Mouse (Mus musculus) embryonic fibroblast, embryonic 13.5 days (primary cell): ENCODE measurements around the gene Borcs6. TPM values are rescaled to one million over a fixed set of nuclear protein-coding genes. Genes with fewer than 3 reads are reported as not detected.
A peak's percentile ranks its signal among the peaks of the same experiment; 100 is the strongest.

Experiments
- H3K27ac ChIP-seq: 2 replicates; pipeline ENCODE4 v1.5.1; 2012; ENCODE audit warnings: low read length, control low read depth, inconsistent platforms; ENCODE audit not compliant: insufficient read depth
- H3K4me1 ChIP-seq: 2 replicates; pipeline ENCODE4 v1.6.1; 2011; ENCODE audit warnings: low read length; ENCODE audit not compliant: control insufficient read depth, insufficient read depth
- H3K4me3 ChIP-seq: 2 replicates; pipeline ENCODE4 v1.5.1; 2011; ENCODE audit warnings: mild to moderate bottlenecking, control low read depth, low read length; ENCODE audit not compliant: insufficient read depth
- CTCF ChIP-seq: IDR thresholded peaks from 2 replicates; pipeline ENCODE4 v1.5.1; 2011; ENCODE audit warnings: mild to moderate bottlenecking, control low read depth, low read length, moderate library complexity, borderline replicate concordance; ENCODE audit not compliant: insufficient read depth
- POLR2A ChIP-seq: IDR thresholded peaks from 2 replicates; pipeline ENCODE4 v1.6.1; 2011; ENCODE audit warnings: low read depth, mild to moderate bottlenecking, control low read depth, low read length, moderate library complexity
- polyA plus RNA-seq: library from polyadenylated mRNA; stranded (reverse); fragments of >200 nt; gene quantifications from 2 replicates; pipeline ENCODE4 v1.2.4, GENCODE M21; 2011; ENCODE audit warnings: low read depth; ENCODE audit not compliant: missing spikeins, insufficient read length

The Borcs6 gene
- polyA plus RNA-seq, 1 experiment: 9.7 TPM

GRCm38 (mm10) chr11:69048151-69048550 is 11.4 kb upstream of the Borcs6 start:
- no peak overlapping the region for H3K27ac ChIP-seq
- TF ChIP-seq POLR2A: no peak
- no peak overlapping the region for H3K4me3 ChIP-seq
- no peaks in the 10 kb centered on the region for H3K4me1 ChIP-seq

- TF ChIP-seq POLR2A (no peak), CTCF (no peak)
- H3K4me1 ChIP-seq: no peaks in the 10 kb centered on the region
Observed at GRCm38 (mm10) chr11:69050748-69051147, 8.8 kb upstream of the Borcs6 start.

GRCm38 (mm10) chr11:69051771-69052170 is 7.7 kb upstream of the Borcs6 start:
- no peak overlapping the region for H3K4me3 ChIP-seq
- no peaks in the 10 kb centered on the region for H3K4me1 ChIP-seq
- no peak for TF ChIP-seq POLR2A
- no peak for TF ChIP-seq CTCF
- no peak overlapping the region for H3K27ac ChIP-seq

More at GRCm38 (mm10) chr11:69050748-69051147, 8.8 kb upstream of the Borcs6 start:
- Histone ChIP-seq H3K27ac (no peak overlapping the region), H3K4me3 (no peak overlapping the region)

GRCm38 (mm10) chr11:69052824-69053421 is 6.6 kb upstream of the Borcs6 start:
- no peak overlapping the region for H3K27ac ChIP-seq
- H3K4me3 ChIP-seq: no peak overlapping the region
- H3K4me1 ChIP-seq: no peaks in the 10 kb centered on the region
- TF ChIP-seq POLR2A (no peak), CTCF (no peak)

- Histone ChIP-seq H3K27ac (no peak overlapping the region), H3K4me1 (no peaks in the 10 kb centered on the region), H3K4me3 (no peak overlapping the region)
- no peak for TF ChIP-seq CTCF
- TF ChIP-seq POLR2A: no peak
Observed at GRCm38 (mm10) chr11:69053848-69054247, 5.7 kb upstream of the Borcs6 start.

- TF ChIP-seq POLR2A (no peak), CTCF (no peak)
- Histone ChIP-seq H3K4me1 (no peaks in the 10 kb centered on the region), H3K27ac (peak overlapping the region; percentile 88; the same call in 1 of the 2 replicates), H3K4me3 (peak overlapping the region; percentile 95)
Observed at GRCm38 (mm10) chr11:69058265-69058664, 1.3 kb upstream of the Borcs6 start.

GRCm38 (mm10) chr11:69058729-69059356 is 674 bp upstream of the Borcs6 start:
- peak overlapping the region; percentile 88 for H3K27ac ChIP-seq
- peak overlapping the region; percentile 95 for H3K4me3 ChIP-seq
- TF ChIP-seq POLR2A: no peak
- TF ChIP-seq CTCF: no peak
- no peaks in the 10 kb centered on the region for H3K4me1 ChIP-seq

- peak overlapping the region; percentile 95 for H3K4me3 ChIP-seq
- no peaks in the 10 kb centered on the region for H3K4me1 ChIP-seq
- TF ChIP-seq CTCF (no peak), POLR2A (no peak)
- peak overlapping the region; percentile 93 for H3K27ac ChIP-seq
Observed at GRCm38 (mm10) chr11:69059975-69060411, 476 bp downstream of the Borcs6 start.

- peak overlapping the region; percentile 93; the same call in 1 of the 2 replicates for H3K27ac ChIP-seq
- no peaks in the 10 kb centered on the region for H3K4me1 ChIP-seq
- no peak for TF ChIP-seq POLR2A
- TF ChIP-seq CTCF: no peak
- H3K4me3 ChIP-seq: peak overlapping the region; percentile 95
Observed at GRCm38 (mm10) chr11:69060448-69061254, 1.1 kb downstream of the Borcs6 start.

- peak overlapping the region; percentile 95 for H3K4me3 ChIP-seq
- H3K4me1 ChIP-seq: peaks cover under 1% of the 10 kb centered on the region; the same call in 1 of the 2 replicates
- TF ChIP-seq CTCF: no peak
- no peak for TF ChIP-seq POLR2A
- H3K27ac ChIP-seq: no peak overlapping the region
Observed at GRCm38 (mm10) chr11:69061255-69061912, 1.9 kb downstream of the Borcs6 start.
